Mouse (Mus musculus) neural tube, embryonic 12.5 days (tissue): ENCODE measurements around the gene Klra4. TPM values are rescaled to one million over a fixed set of nuclear protein-coding genes. Genes with fewer than 3 reads are reported as not detected.
"Not testable (repeated sequence)": the region's sequence is repeated elsewhere in the genome, so short reads cannot be mapped to it uniquely, and the experiment has no call there.

ENCODE experiments used
- ATAC-seq: fragments of 200-750 bp; cut with Nextera tagmentation; 2 replicates; pipeline ENCODE4 v1.8.0; 2017; ENCODE audit warnings: low read depth, mild to moderate bottlenecking, moderate TSS enrichment, moderate library complexity; ENCODE audit not compliant: low FRiP score
- H3K27ac ChIP-seq: fragments of 300-500 bp; sonication (generic); 2 replicates; pipeline ENCODE4 v1.5.1; 2016
- H3K27me3 ChIP-seq: fragments of 300-500 bp; sonication (generic); replicated peaks from 2 replicates; pipeline ENCODE4 v1.6.1; 2016; ENCODE audit warnings: mild to moderate bottlenecking
- H3K36me3 ChIP-seq: fragments of 300-500 bp; sonication (generic); 2 replicates; pipeline ENCODE4 v1.6.1; 2016; ENCODE audit warnings: mild to moderate bottlenecking
- H3K4me1 ChIP-seq: fragments of 300-500 bp; sonication (generic); 2 replicates; pipeline ENCODE4 v1.6.1; 2016
- H3K4me2 ChIP-seq: fragments of 300-500 bp; sonication (generic); replicated peaks from 2 replicates; pipeline ENCODE4 v1.6.1; 2016; ENCODE audit warnings: mild to moderate bottlenecking
- H3K4me3 ChIP-seq: fragments of 300-500 bp; sonication (generic); 2 replicates; pipeline ENCODE4 v1.5.1; 2016
- H3K9ac ChIP-seq: fragments of 300-500 bp; sonication (generic); 2 replicates; pipeline ENCODE4 v1.6.1; 2016; ENCODE audit warnings: mild to moderate bottlenecking
- H3K9me3 ChIP-seq: fragments of 300-500 bp; sonication (generic); 2 replicates; pipeline ENCODE4 v1.6.1; 2016; ENCODE audit warnings: mild to moderate bottlenecking
- WGBS: fragments of 180-500 bp; shearing (Covaris S2); methylation state at CpG from one replicate; pipeline ENCODE4 v1.1.7; 2016; 5-methylcytosine and 5-hydroxymethylcytosine counted together
- polyA plus RNA-seq: library from polyadenylated mRNA; unstranded; fragments of >200 nt; fragmentation: Nextera tagmentation; extraction: Ambion mirVana; gene quantifications from 2 replicates; pipeline ENCODE4 v1.2.1, GENCODE M21; 2016

Gene Klra4
- not detected in 2 replicates for polyA plus RNA-seq

DNA sequence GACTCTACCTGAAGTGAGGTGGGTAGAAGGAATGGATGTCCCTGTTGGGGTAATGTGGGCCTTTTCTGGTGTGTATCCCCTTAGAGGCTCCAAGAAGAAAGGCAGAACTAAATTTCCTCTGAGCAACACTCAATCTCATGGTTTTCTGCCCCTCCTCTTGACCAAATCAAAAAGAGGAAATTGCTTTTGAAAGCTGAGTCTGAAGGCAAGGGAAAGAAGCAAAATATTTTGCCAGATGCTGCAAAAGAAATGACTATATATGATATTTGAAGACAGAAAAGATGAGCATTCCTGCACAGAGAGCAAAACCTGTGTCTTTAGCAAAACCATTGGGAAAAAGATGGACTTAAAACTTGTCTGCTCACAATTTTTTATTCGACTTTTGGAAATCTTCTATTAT, at the start of gene Klra4:
Gene Klra4, minus strand, starts transcription at position 101 of the 400 bp plus-strand sequence.
- ATAC-seq, H3K27me3 ChIP-seq, H3K27ac ChIP-seq, H3K4me3 ChIP-seq, H3K4me2 ChIP-seq, H3K9ac ChIP-seq, H3K36me3 ChIP-seq, H3K4me1 ChIP-seq: not testable (repeated sequence)
- 69% methylated on average over 1 of the region's 1 CpGs for WGBS
- 0 out of 2 replicates have a peak, but pooled peaks cover 11% of the 10 kb centered on the region for H3K9me3 ChIP-seq

DNA sequence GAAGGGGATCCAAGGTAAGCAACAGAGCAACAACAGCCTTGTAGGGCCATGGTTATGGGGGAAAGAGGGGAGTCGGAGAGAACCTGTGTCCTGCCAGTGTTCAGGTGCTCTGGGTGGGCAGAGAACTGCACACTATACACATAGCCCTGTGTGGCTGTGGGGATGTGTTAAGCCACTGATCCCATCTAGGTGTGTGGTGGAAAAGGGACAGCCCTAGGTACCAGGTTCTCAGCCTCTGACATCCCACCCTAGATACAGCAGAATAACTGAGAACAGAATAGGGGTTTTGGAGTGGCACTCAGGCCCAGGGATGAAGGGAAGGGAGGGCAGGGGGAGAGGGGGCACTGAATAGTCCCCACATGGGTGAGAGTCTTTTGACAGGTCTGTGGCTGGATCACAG, 43.4 kb upstream of the Klra4 start:
- Histone ChIP-seq H3K4me3 (no peak overlapping the region), H3K9me3 (0 out of 2 replicates have a peak, but pooled peaks cover 5% of the 10 kb centered on the region), H3K4me2 (no peak overlapping the region), H3K9ac (no peak overlapping the region), H3K36me3 (no peaks in the 10 kb centered on the region), H3K4me1 (no peaks in the 10 kb centered on the region), H3K27ac (no peak overlapping the region), H3K27me3 (no peaks in the 10 kb centered on the region)
- ATAC-seq = no peak
- WGBS = 96% methylated on average over 1 of the region's 1 CpGs

DNA sequence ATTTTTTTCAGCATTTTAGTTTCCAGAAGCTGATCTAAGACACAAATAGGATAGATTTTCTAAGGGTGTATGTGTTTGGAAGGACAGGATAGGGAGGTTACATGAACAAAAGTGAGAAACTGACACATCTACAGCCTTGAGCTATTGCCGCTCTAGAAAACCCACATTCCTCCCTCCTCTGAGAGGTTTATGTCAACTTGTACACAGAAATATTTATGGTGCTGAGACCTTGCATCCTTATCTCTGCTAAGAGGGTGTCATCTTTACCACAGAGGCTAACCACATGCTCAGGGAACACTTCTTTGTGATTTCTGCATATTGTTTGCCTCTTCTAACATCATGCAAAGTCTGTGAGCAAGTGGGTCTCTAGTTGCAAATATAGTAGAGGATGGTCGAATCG, 35.7 kb upstream of the Klra4 start:
- ATAC-seq, H3K4me3 ChIP-seq: not testable (repeated sequence)
- 91% methylated on average over 3 of the region's 3 CpGs for WGBS

DNA sequence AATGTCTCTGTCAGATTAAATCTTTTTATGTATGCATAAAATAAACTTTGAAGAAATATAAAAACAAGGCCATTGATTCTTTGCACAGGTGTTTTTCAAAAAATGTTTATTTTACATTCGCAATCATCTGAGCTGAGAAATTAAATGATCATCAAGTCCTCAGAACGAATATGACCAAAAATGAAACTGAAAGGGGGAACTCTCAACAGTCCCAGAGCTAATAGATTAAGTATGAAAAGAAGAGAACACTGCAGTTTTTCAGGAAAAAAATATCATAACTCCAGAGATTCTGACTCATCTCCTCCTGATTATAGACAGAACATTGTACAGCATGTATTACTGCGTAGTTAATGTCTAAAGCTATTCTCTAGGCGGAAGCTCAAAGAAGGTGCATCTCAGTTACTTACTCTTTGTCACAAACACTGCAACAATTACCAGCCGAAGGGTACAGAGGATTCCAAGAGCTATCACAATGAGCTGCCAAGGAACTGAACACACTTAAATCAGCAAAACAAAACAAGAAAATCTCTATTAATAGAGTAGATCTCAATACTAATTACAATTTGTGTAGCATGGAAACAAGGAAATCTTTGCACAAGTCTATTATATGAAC, 25.4 kb upstream of the Klra4 start:
- 79% methylated on average over 5 of the region's 5 CpGs for WGBS
- Histone ChIP-seq H3K4me3 (no peak overlapping the region), H3K4me2 (no peak overlapping the region), H3K9ac (no peak overlapping the region), H3K9me3 (0 out of 2 replicates have a peak, but pooled peaks cover 3% of the 10 kb centered on the region), H3K27ac (no peak overlapping the region), H3K4me1 (no peaks in the 10 kb centered on the region), H3K27me3 (no peaks in the 10 kb centered on the region), H3K36me3 (no peaks in the 10 kb centered on the region)
- ATAC-seq = no peak

More for the DNA sequence above, 35.7 kb upstream of the Klra4 start:
- H3K4me2 ChIP-seq, H3K27me3 ChIP-seq, H3K36me3 ChIP-seq, H3K9ac ChIP-seq, H3K27ac ChIP-seq, H3K9me3 ChIP-seq, H3K4me1 ChIP-seq: not testable (repeated sequence)

DNA sequence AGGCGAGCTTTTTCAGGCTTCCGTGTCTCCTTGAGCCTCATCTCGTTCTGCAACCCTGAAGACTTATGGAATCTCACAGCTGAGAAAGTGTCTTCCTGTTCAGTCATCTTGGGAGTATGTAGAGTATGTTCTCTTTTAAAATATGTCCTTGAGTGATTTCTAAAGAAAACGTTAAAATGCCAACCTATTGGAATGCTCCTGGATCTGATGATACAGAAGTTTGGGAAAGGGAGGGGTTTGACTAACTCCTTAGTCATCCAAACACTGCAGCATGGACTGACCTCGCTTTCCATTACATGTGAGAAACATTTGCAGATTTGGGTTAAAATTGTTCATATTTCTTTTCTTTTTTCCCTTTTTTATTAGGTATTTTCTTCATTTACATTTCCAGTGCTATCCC, 1.9 kb downstream of the Klra4 start:
- 83% methylated on average over 5 of the region's 5 CpGs for WGBS
- Histone ChIP-seq H3K27me3 (no peaks in the 10 kb centered on the region), H3K4me3 (no peak overlapping the region), H3K36me3 (no peaks in the 10 kb centered on the region), H3K27ac (no peak overlapping the region), H3K9me3 (no peaks in the 10 kb centered on the region), H3K4me2 (no peak overlapping the region), H3K4me1 (no peaks in the 10 kb centered on the region), H3K9ac (no peak overlapping the region)
- no peak for ATAC-seq

DNA sequence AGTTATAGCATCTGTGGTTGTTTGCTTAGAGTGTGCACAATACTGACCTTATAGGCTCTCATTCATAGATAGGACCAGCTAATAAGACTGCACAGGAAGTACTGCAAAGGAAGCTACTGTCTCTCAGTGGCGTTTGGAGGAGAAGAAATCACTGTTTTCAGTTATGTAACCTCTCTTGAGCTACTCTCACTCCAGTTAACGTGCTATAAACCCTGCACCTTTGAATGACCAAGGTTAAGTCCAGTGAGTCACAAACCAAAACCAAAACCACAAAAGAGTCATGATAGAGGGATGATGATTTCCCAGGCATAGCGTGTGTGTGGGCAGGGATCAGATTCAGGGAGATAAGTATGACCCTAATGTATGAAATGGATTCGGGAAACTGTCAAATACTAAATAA, 31.9 kb downstream of the Klra4 start:
- H3K4me3 ChIP-seq, H3K4me1 ChIP-seq: not testable (repeated sequence)

DNA sequence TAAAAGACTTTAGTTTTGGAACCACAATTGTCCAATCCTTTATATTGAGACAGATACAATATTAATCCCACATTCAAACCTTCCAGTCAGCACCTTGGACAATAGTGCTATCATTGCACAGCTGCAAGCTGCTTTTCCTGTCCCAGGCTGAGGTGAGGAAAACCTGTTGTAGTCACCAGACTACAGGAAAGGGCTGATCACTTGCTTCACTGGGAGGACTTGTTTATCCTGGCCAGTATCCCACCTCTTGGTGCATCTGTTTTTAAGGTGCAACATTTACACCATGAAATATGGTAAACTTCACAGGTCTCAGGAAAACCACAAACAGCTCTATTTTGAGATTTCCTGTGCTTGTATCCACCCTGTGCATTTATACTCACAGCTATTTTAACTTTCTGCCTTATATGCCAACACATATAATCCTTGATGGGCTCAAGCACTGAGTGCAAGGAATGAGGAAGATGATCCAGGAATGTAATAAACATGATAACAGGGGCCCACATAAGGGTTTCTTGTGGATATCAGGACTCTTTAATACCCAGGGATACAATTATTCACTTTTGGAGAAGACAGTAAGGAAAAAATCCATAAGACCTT, 35.5 kb downstream of the Klra4 start:
- not testable (repeated sequence) for H3K4me1 ChIP-seq, ATAC-seq, H3K27ac ChIP-seq, H3K27me3 ChIP-seq, H3K4me3 ChIP-seq, H3K9ac ChIP-seq, H3K9me3 ChIP-seq, H3K4me2 ChIP-seq, H3K36me3 ChIP-seq

More for the DNA sequence above, 31.9 kb downstream of the Klra4 start:
- ATAC-seq, H3K27ac ChIP-seq, H3K9me3 ChIP-seq, H3K27me3 ChIP-seq, H3K9ac ChIP-seq, H3K4me2 ChIP-seq, H3K36me3 ChIP-seq: not testable (repeated sequence)
- WGBS = 62% methylated on average over 4 of the region's 4 CpGs

DNA sequence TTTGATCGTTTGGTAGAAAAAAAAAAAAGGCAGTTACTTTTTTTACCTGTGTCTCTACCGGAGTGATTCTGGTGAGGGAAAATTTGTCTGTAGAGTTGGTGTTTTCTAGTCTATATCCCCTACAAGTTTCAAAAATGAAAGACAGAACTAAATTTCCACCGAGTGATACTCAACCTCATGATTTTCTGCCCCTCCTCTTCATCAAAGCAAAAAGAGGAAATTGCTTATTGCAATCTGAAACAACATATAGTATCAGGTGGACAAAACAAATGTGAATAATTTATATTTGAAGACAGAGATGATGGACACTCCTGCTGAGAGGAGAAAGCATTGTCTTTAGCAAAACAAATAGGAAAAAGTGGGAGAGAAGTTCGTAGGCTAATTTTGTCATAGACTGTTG, 40.2 kb downstream of the Klra4 start, which contains the start of gene Klra6:
Gene Klra6, minus strand, starts transcription at position 101 of the 400 bp plus-strand sequence.
- H3K36me3 ChIP-seq = no peaks in the 10 kb centered on the region
- 0 out of 2 replicates have a peak, but pooled peaks cover 10% of the 10 kb centered on the region for H3K9me3 ChIP-seq
- no peak within 1 kb of the TSS for H3K9ac ChIP-seq
- WGBS = 76% methylated on average over 4 of the region's 4 CpGs
- no peak for ATAC-seq
- H3K4me1 ChIP-seq = no peaks in the 10 kb centered on the region
- no peak within 1 kb of the TSS for H3K27ac ChIP-seq
- no peak within 1 kb of the TSS for H3K4me3 ChIP-seq
- H3K27me3 ChIP-seq = no peaks in the 10 kb centered on the region
- no peak within 1 kb of the TSS for H3K4me2 ChIP-seq

Other genes with a start within 250 kb of the Klra4 start
- gene Gm17631, start 204.6 kb downstream of the Klra4 start, polyA plus RNA-seq = not detected in 2 replicates
- not detected in 2 replicates for gene Klra17, start 190.6 kb downstream of the Klra4 start, polyA plus RNA-seq
- not detected in 2 replicates for gene Klra5, start 149.6 kb downstream of the Klra4 start, polyA plus RNA-seq
- not detected in 2 replicates for gene Klra6, start 40.3 kb downstream of the Klra4 start, polyA plus RNA-seq
- not detected in 2 replicates for gene Klra8, start 62.6 kb upstream of the Klra4 start, polyA plus RNA-seq
- gene Klra9, start 125.8 kb upstream of the Klra4 start, polyA plus RNA-seq = not detected in 2 replicates
- gene Klra7, start 166.1 kb upstream of the Klra4 start, polyA plus RNA-seq = not detected in 2 replicates
- gene Klra10, start 214.7 kb upstream of the Klra4 start, polyA plus RNA-seq = not detected in 2 replicates